Mouse (Mus musculus) adrenal gland, postnatal 25 days (tissue): ENCODE measurements around the gene Psg23. TPM values are rescaled to one million over a fixed set of nuclear protein-coding genes. Genes with fewer than 3 reads are reported as not detected.
"Not testable (repeated sequence)": the region's sequence is repeated elsewhere in the genome, so short reads cannot be mapped to it uniquely, and the experiment has no call there.

Source experiments
- DNase-seq: peaks from one replicate; pipeline ENCODE4 v3.0.0; 2021; ENCODE audit warnings: mixed read lengths
- long read RNA-seq: library from polyadenylated mRNA; stranded (forward); transcript quantifications from one replicate; pipeline ENCODE4 v2.0.0, GENCODE M21; 2021
- total RNA-seq: library from RNA; stranded (reverse); gene quantifications from 2 replicates; pipeline ENCODE4 v1.2.3, GENCODE M21; 2021

Psg23 gene
- not detected in 2 replicates for total RNA-seq
- long read RNA-seq: 0 reads

DNA sequence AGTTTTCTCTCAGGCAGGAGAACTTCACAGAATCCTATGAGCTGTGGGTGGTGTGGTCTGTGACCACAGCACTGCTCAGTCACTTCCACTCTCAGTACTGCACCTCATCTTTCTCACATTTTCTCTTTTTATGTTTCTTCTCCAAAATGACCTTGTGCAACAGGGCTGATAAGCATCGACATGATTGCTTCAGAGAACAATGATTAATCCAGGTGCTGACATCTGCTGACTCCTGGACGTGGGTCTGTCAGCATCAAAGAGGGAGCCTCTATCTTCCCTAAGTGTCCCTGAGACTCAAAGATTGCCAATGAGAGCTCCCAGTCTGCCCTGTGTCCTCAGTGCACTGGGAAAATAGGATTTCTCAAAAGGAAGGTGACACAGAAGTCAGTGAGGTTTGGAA is at the start of gene Psg23:
Psg23 (minus strand) TSS at position 101 of the 400 bp plus-strand sequence.
- not testable (repeated sequence) for DNase-seq

DNA sequence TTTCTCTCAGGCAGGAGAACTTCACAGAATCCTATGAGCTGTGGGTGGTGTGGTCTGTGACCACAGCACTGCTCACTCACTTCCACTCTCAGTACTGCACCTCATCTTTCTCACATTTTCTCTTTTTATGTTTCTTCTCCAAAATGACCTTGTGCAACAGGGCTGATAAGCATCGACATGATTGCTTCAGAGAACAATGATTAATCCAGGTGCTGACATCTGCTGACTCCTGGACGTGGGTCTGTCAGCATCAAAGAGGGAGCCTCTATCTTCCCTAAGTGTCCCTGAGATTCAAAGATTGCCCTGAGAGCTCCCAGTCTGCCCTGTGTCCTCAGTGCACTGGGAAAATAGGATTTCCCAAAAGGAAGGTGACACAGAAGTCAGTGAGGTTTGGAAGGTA is 40.3 kb upstream of the Psg23 start, which contains the start of gene Psg21:
Psg21 (minus strand) TSS at position 101 of the 400 bp plus-strand sequence.
- DNase-seq: not testable (repeated sequence)

DNA sequence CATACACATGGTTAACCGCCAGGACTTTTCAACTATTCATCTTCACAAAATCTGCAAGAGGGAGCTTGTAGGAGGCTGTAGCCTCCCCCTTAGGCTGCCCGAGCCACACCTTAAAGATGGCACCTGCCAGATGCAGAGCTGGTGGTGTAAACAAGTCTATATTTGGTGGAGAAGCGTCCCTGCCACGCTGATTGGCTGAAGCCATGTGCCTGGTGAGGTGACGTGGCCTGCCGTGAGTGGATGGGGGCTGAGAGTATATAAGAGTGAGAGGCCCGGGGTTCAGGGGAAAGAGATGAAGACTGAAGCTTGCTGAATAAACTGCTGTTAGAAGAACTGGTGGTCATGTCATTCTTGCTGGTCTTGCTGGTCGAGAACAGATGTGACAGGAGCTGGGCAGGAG is 10.6 kb upstream of the Psg23 start:
- DNase-seq: not testable (repeated sequence)

DNA sequence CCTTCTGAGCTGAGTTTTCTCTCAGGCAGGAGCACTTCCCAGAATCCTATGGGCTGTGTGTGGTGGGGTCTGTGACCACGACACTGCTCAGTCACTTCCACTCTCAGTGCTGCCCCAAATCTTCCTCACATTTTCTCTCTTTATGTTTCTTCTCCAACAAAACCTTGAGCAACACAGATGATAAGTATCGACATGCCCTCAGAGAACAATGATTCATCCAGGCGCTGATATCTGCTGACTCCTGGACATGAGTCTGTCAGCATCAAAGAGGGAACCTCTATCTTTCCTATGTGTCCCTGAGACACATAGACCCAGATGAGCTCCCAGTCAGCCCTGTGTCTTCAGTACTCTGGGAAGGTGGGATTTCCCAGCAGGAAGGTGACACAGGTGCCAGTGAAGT is 49.1 kb downstream of the Psg23 start, which contains the start of gene Psg27:
Psg27 (minus strand) TSS at position 101 of the 400 bp plus-strand sequence.
- no peak for DNase-seq

DNA sequence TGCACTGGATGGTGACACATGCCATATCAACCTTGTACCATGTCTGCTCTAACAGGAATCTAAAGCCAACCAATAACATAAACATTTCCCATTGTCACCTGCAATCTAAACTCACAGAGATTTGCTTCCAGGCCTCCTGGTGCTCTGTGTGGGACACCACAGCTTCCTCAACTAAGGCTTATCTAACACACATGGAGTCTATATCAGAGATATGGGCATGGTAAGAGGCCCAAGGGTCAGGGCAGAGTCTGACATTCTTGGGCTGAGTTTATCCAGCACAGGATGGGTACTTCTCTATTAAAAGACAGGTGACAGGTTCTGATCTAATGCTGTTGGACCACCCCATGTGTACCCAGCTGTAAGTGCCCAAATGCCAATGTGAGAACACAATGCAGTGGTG is 56.5 kb downstream of the Psg23 start:
- no peak for DNase-seq

Other genes with a start within 250 kb of the Psg23 start
- not detected in 2 replicates for gene Psg28, start 184.5 kb downstream of the Psg23 start, total RNA-seq
- gene Psg26, start 132.3 kb downstream of the Psg23 start, total RNA-seq: not detected in 2 replicates
- not detected in 2 replicates for gene Psg25, start 84.2 kb downstream of the Psg23 start, total RNA-seq
- gene Psg27, start 49.2 kb downstream of the Psg23 start, total RNA-seq: not detected in 2 replicates
- not detected in 2 replicates for gene Psg21, start 40.2 kb upstream of the Psg23 start, total RNA-seq
- gene Psg20, start 69.7 kb upstream of the Psg23 start, total RNA-seq: not detected in 2 replicates
- not detected in 2 replicates for gene Psg22, start 101.6 kb upstream of the Psg23 start, total RNA-seq
- gene Psg19, start 182.0 kb upstream of the Psg23 start, total RNA-seq: not detected in 2 replicates
- gene Psg17, start 205.1 kb upstream of the Psg23 start, total RNA-seq: not detected in 2 replicates
- 5.3 and 7.8 TPM in 2 replicates for gene Mill2, start 223.5 kb upstream of the Psg23 start, total RNA-seq